Mouse (Mus musculus): ENCODE measurements at regions not wholly inside any gene's neighbourhood (a gene's known extent, or its start where the extent isn't known, plus 50 kb on each side); places are given as distances from the start of the nearest gene placed in this dataset.

- no peak for DNase-seq (ENCODE audit: low spot score)
Observed at GRCm38 (mm10) chr19:49563612-49564256, 1114.7 kb downstream of the Sorcs1 start.

GRCm38 (mm10) chr19:49539445-49540407 lies 1138.7 kb downstream of the Sorcs1 start:
- peak; percentile 5 for DNase-seq (ENCODE audit: low spot score)

Measured in ovary, postnatal 14 days (tissue).